Mouse (Mus musculus): ENCODE results near the gene Mas1.

Gene Mas1

Small RNA genes within 50 kb of the gene (microRNA-seq; reads per million reads assigned to microRNA genes)
- 0 reads per million in 2 experiments for gene Gm24085

Data from adrenal gland (tissue).